Mouse (Mus musculus) ES-Bruce4 (cell line): Measurements from ENCODE around the gene Utp11. TPM values are rescaled to one million over a fixed set of nuclear protein-coding genes. Genes with fewer than 3 reads are reported as not detected.
"Not testable (repeated sequence)": the region's sequence is repeated elsewhere in the genome, so short reads cannot be mapped to it uniquely, and the experiment has no call there.

Experiments
- H3K27ac ChIP-seq: 2 replicates; pipeline ENCODE4 v1.5.1; 2012; ENCODE audit warnings: low read length, inconsistent platforms; ENCODE audit not compliant: insufficient read depth
- H3K27me3 ChIP-seq: 2 replicates; pipeline ENCODE4 v1.6.1; 2012; ENCODE audit warnings: mild to moderate bottlenecking, low read length, inconsistent platforms; ENCODE audit not compliant: control insufficient read depth, poor library complexity, insufficient read depth, severe bottlenecking
- H3K36me3 ChIP-seq: 2 replicates; pipeline ENCODE4 v1.6.1; 2012; ENCODE audit warnings: inconsistent platforms, mild to moderate bottlenecking, low read length, moderate library complexity; ENCODE audit not compliant: control insufficient read depth, poor library complexity, insufficient read depth, severe bottlenecking
- H3K4me1 ChIP-seq: one replicate; pipeline ENCODE4 v1.8.1; 2011; ENCODE audit warnings: low read length; ENCODE audit not compliant: control insufficient read depth, insufficient read depth
- H3K4me3 ChIP-seq: 2 replicates; pipeline ENCODE4 v1.5.1; 2011; ENCODE audit warnings: low read depth, mild to moderate bottlenecking, low read length
- H3K9ac ChIP-seq: 2 replicates; pipeline ENCODE4 v1.6.1; 2012; ENCODE audit warnings: low read depth, mild to moderate bottlenecking, inconsistent platforms; ENCODE audit not compliant: poor library complexity, severe bottlenecking
- H3K9me3 ChIP-seq: replicated peaks from 2 replicates; pipeline ENCODE4 v1.6.1; 2012; ENCODE audit warnings: mild to moderate bottlenecking, low read length, inconsistent platforms; ENCODE audit not compliant: control insufficient read depth, poor library complexity, insufficient read depth, severe bottlenecking
- CTCF ChIP-seq: IDR thresholded peaks from one replicate; pipeline ENCODE4 v1.8.1; 2011; ENCODE audit warnings: low read depth, low read length
- EP300 ChIP-seq: IDR thresholded peaks from 2 replicates; pipeline ENCODE4 v1.6.1; 2011; ENCODE audit warnings: low read depth, low read length; ENCODE audit not compliant: insufficient read depth
- POLR2A ChIP-seq: IDR thresholded peaks from one replicate; pipeline ENCODE4 v1.8.1; 2011; ENCODE audit warnings: low read length; ENCODE audit not compliant: insufficient read depth
- polyA plus RNA-seq: library from polyadenylated mRNA; stranded (reverse); fragments of >200 nt; gene quantifications from 2 replicates; pipeline ENCODE4 v1.2.4, GENCODE M21; 2011; ENCODE audit warnings: low read depth; ENCODE audit not compliant: missing spikeins, insufficient read depth, insufficient read length

Utp11 gene
- polyA plus RNA-seq, 1 experiment: 56.9 TPM

DNA sequence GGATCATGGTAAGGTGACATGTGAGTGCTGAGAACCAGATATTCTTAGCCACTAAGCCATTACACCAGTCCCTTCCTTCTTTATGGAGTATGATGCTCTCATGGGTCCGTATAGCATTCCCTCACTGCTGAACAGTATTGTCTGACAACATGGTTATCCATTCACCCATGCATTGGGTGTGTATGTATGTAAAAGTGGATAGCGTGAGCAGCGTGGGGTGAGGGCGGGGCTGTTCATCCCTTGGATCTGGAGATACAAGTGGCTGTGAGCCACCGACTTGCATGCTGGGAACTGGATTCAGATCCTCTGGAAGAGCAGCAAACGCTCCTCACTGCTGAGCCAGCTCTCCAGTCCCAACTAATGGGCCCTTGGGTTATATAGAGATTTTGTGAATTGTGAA lies 19.2 kb upstream of the Utp11 start:
- no peak overlapping the region for H3K4me3 ChIP-seq
- H3K9me3 ChIP-seq: no peaks in the 10 kb centered on the region
- TF ChIP-seq CTCF (no peak), POLR2A (no peak), EP300 (no peak)
- H3K36me3 ChIP-seq: peaks cover 8% of the 10 kb centered on the region
- no peaks in the 10 kb centered on the region for H3K4me1 ChIP-seq
- H3K27me3 ChIP-seq: no peaks in the 10 kb centered on the region
- H3K27ac ChIP-seq: no peak overlapping the region
- no peak overlapping the region for H3K9ac ChIP-seq

DNA sequence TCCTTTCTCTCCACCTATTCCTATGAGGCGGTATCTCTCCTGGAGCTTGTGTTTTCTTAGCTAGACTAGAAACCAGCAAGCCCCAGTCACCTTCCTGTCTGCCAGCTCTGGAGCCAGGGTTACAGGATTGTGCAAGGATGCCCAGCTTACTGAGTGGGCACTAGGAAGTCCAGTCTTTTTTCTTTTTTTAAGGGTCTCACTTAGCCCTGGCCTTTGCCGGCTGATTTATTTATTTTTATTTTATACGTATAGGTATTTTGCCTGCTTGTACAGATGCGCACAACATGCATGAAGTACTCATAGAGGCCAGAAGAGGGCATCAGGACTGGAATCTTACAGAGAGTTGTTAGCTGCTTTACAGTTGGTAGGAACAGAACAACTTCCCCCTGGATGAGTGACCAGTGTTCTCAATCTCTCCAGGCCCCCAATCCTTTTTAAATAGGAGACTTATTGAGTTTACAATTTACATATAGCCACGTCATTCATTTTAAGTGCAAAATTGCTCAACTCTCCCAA lies 17.4 kb upstream of the Utp11 start:
- no peak overlapping the region for H3K27ac ChIP-seq
- H3K4me1 ChIP-seq: no peaks in the 10 kb centered on the region
- H3K4me3 ChIP-seq: no peak overlapping the region

DNA sequence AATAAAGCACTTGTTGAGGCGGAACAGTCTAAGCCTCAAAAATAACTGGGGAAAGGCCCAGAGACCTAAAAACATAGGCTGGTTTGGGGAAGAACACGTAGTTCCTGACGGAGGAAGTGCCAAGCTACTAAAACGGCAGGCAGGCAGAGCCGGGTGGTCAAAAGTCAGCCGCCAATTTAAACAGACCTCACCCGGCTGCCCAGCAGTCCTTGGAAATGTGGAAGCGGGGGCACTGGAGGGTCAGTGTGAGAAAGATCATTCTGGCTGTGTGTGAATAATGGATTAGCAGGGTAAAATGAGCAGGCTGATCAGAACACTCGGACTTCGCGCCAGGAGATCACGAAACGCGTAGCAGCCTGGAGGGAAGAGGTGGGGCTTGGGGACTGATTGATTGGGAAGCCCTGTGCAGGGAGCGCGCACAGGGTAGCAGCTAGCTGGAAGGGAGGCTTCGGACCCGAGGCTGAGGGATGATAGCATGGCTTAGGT lies 16.6 kb upstream of the Utp11 start:
- H3K36me3 ChIP-seq: no peaks in the 10 kb centered on the region
- peak overlapping the region; percentile 28 for H3K27ac ChIP-seq
- H3K9me3 ChIP-seq: no peaks in the 10 kb centered on the region
- no peaks in the 10 kb centered on the region for H3K27me3 ChIP-seq
- H3K4me1 ChIP-seq: no peaks in the 10 kb centered on the region
- H3K9ac ChIP-seq: peak overlapping the region; percentile 72
- TF ChIP-seq POLR2A (no peak), EP300 (no peak), CTCF (no peak)
- peak overlapping the region; percentile 52 for H3K4me3 ChIP-seq

More for the DNA sequence above, 17.4 kb upstream of the Utp11 start:
- no peaks in the 10 kb centered on the region for H3K9me3 ChIP-seq
- H3K27me3 ChIP-seq: no peaks in the 10 kb centered on the region
- peak; percentile 1 for TF ChIP-seq CTCF
- TF ChIP-seq EP300: no peak
- 0 out of 2 replicates have a peak, but pooled peaks cover under 1% of the 10 kb centered on the region for H3K36me3 ChIP-seq
- H3K9ac ChIP-seq: 0 out of 2 replicates have a peak overlapping the region, but pooled peaks have one; percentile 72

- TF ChIP-seq EP300 (peak; percentile 64; the same call in 1 of the 2 replicates), CTCF (no peak), POLR2A (no peak)
- H3K36me3 ChIP-seq: no peaks in the 10 kb centered on the region
- no peaks in the 10 kb centered on the region for H3K4me1 ChIP-seq
- H3K9me3 ChIP-seq: no peaks in the 10 kb centered on the region
- H3K27me3 ChIP-seq: no peaks in the 10 kb centered on the region
- peak overlapping the region; percentile 74 for H3K9ac ChIP-seq
- H3K27ac ChIP-seq: peak overlapping the region; percentile 79
- peak overlapping the region; percentile 41 for H3K4me3 ChIP-seq
These were observed 15.4 kb upstream of the Utp11 start for GRCm38 (mm10) chr4:124708518-124709477.

- H3K36me3 ChIP-seq, H3K9me3 ChIP-seq, H3K27me3 ChIP-seq, H3K4me1 ChIP-seq, H3K4me3 ChIP-seq: not testable (repeated sequence)
- H3K27ac ChIP-seq: peak overlapping the region; percentile 52
- H3K9ac ChIP-seq: peak overlapping the region; percentile 74; the same call in 1 of the 2 replicates
These were observed 14.8 kb upstream of the Utp11 start for GRCm38 (mm10) chr4:124708200-124708517.

- H3K9ac ChIP-seq, H3K4me1 ChIP-seq, H3K27ac ChIP-seq, H3K27me3 ChIP-seq, H3K36me3 ChIP-seq, H3K9me3 ChIP-seq: not testable (repeated sequence)
- H3K4me3 ChIP-seq: peak overlapping the region; percentile 39
These were observed 14.2 kb upstream of the Utp11 start for GRCm38 (mm10) chr4:124707381-124708199.
